Mouse (Mus musculus): ENCODE measurements around the gene Nfic.

GRCm38 (mm10) chr10:81432868-81433262, 22.6 kb downstream of the Nfic start:
- TF ChIP-seq POLR2A (IDR thresholded peaks at IDR 0.05; ENCODE audit: low read depth, low read length) (no peak), CTCF (IDR thresholded peaks at IDR 0.05; ENCODE audit: extremely low read depth, insufficient read length, insufficient replicate concordance, low read depth, low read length) (no peak)
